Mouse (Mus musculus): Measurements from ENCODE around the gene Nlgn3. TPM values are rescaled to one million over a fixed set of nuclear protein-coding genes. Genes with fewer than 3 reads are reported as not detected.

Gene Nlgn3
- total and polyA plus RNA-seq, 2 experiments from 2014 or later = 0.34 to 0.67 TPM

GRCm38 (mm10) chrX:101263892-101264291 is 35.1 kb upstream of the Nlgn3 start, which contains the start of gene Gm614:
TSS of gene Gm614 (minus strand) at chrX:101263992.
- Histone ChIP-seq H3K27me3 (ENCODE audit: control insufficient read depth, insufficient read depth, low read length) (no peaks in the 10 kb centered on the region), H3K36me3 (replicated peaks; ENCODE audit: control insufficient read depth, insufficient read depth, low read length) (peaks cover 1% of the 10 kb centered on the region; the same call in 1 of the 2 replicates), H3K9me3 (replicated peaks; ENCODE audit: control insufficient read depth, low read length) (no peaks in the 10 kb centered on the region), H3K27ac (ENCODE audit: low read depth) (no peak within 1 kb of the TSS), H3K4me3 (ENCODE audit: low read depth, low read length) (no peak within 1 kb of the TSS), H3K4me1 (ENCODE audit: control insufficient read depth, insufficient read depth) (no peaks in the 10 kb centered on the region; the same call in 1 of the 2 replicates), H3K9ac (replicated peaks; ENCODE audit: low read depth, low read length) (no peak within 1 kb of the TSS), H3K4me2 (ENCODE audit: low read depth, low read length) (no peak within 1 kb of the TSS)
- no peak for DNase-seq (ENCODE audit: low spot score)
- WGBS = 36% methylated on average over 1 of the region's 1 CpGs
- TF ChIP-seq CTCF (IDR thresholded peaks at IDR 0.05; ENCODE audit: low read depth) = no peak
- no peak for TF ChIP-seq EP300 (IDR thresholded peaks at IDR 0.05; ENCODE audit: low read depth)
- ATAC-seq (ENCODE audit: insufficient read depth, low read depth) = no peak

GRCm38 (mm10) chrX:101266631-101267030 is 32.3 kb upstream of the Nlgn3 start:
- TF ChIP-seq CTCF (IDR thresholded peaks at IDR 0.05; ENCODE audit: low read depth) = no peak
- no peak for TF ChIP-seq EP300 (IDR thresholded peaks at IDR 0.05; ENCODE audit: low read depth)
- peak overlapping the region; percentile 47; the same call in 1 of the 2 replicates for H3K4me2 ChIP-seq (ENCODE audit: low read depth, low read length)
- H3K36me3 ChIP-seq (replicated peaks; ENCODE audit: control insufficient read depth, insufficient read depth, low read length) = no peaks in the 10 kb centered on the region
- no peak overlapping the region for H3K27ac ChIP-seq (ENCODE audit: low read depth)
- no peaks in the 10 kb centered on the region for H3K9me3 ChIP-seq (replicated peaks; ENCODE audit: control insufficient read depth, low read length)
- H3K27me3 ChIP-seq (ENCODE audit: control insufficient read depth, insufficient read depth, low read length) = no peaks in the 10 kb centered on the region
- no peak overlapping the region for H3K9ac ChIP-seq (replicated peaks; ENCODE audit: low read depth, low read length)
- DNase-seq (ENCODE audit: low spot score) (no peak), ATAC-seq (ENCODE audit: insufficient read depth, low read depth) (no peak)
- no peak overlapping the region for H3K4me3 ChIP-seq (ENCODE audit: low read depth, low read length)
- WGBS = 89% methylated on average over 6 of the region's 6 CpGs
- H3K4me1 ChIP-seq (ENCODE audit: control insufficient read depth, insufficient read depth) = no peaks in the 10 kb centered on the region; the same call in 1 of the 2 replicates

- Histone ChIP-seq H3K27me3 (ENCODE audit: control insufficient read depth, insufficient read depth, low read length) (no peaks in the 10 kb centered on the region), H3K4me1 (ENCODE audit: control insufficient read depth, insufficient read depth) (no peaks in the 10 kb centered on the region; the same call in 1 of the 2 replicates), H3K9ac (replicated peaks; ENCODE audit: low read depth, low read length) (no peak within 1 kb of the TSS; the same call in 1 of the 2 replicates), H3K4me3 (ENCODE audit: low read depth, low read length) (peak within 1 kb of the TSS; percentile 34), H3K9me3 (replicated peaks; ENCODE audit: control insufficient read depth, low read length) (no peaks in the 10 kb centered on the region), H3K4me2 (ENCODE audit: low read depth, low read length) (peak within 1 kb of the TSS; percentile 47), H3K27ac (ENCODE audit: low read depth) (peak within 1 kb of the TSS; percentile 61; the same call in 1 of the 2 replicates), H3K36me3 (replicated peaks; ENCODE audit: control insufficient read depth, insufficient read depth, low read length) (no peaks in the 10 kb centered on the region)
- WGBS = 62% methylated on average over 5 of the region's 5 CpGs
- TF ChIP-seq EP300 (IDR thresholded peaks at IDR 0.05; ENCODE audit: low read depth) = no peak
- TF ChIP-seq CTCF (IDR thresholded peaks at IDR 0.05; ENCODE audit: low read depth) = no peak
- DNase-seq (ENCODE audit: low spot score) (peak; percentile 8), ATAC-seq (ENCODE audit: insufficient read depth, low read depth) (peak; percentile 51)
Observed at GRCm38 (mm10) chrX:101268025-101268754, 30.8 kb upstream of the Nlgn3 start, which contains the start of gene Il2rg. TSS of gene Il2rg (minus strand) at chrX:101268255.

- Histone ChIP-seq H3K9me3 (replicated peaks; ENCODE audit: control insufficient read depth, low read length) (no peaks in the 10 kb centered on the region), H3K27ac (ENCODE audit: low read depth) (peak within 1 kb of the TSS; percentile 61; the same call in 1 of the 2 replicates), H3K4me2 (ENCODE audit: low read depth, low read length) (peak within 1 kb of the TSS; percentile 47), H3K36me3 (replicated peaks; ENCODE audit: control insufficient read depth, insufficient read depth, low read length) (no peaks in the 10 kb centered on the region), H3K27me3 (ENCODE audit: control insufficient read depth, insufficient read depth, low read length) (no peaks in the 10 kb centered on the region), H3K4me3 (ENCODE audit: low read depth, low read length) (peak within 1 kb of the TSS; percentile 34), H3K9ac (replicated peaks; ENCODE audit: low read depth, low read length) (no peak within 1 kb of the TSS), H3K4me1 (ENCODE audit: control insufficient read depth, insufficient read depth) (no peaks in the 10 kb centered on the region; the same call in 1 of the 2 replicates)
- ATAC-seq (ENCODE audit: insufficient read depth, low read depth) = no peak
- no peak for TF ChIP-seq EP300 (IDR thresholded peaks at IDR 0.05; ENCODE audit: low read depth)
- no peak for TF ChIP-seq CTCF (IDR thresholded peaks at IDR 0.05; ENCODE audit: low read depth)
- DNase-seq (ENCODE audit: low spot score) = no peak
- WGBS = 56% methylated on average over 3 of the region's 3 CpGs
Observed at GRCm38 (mm10) chrX:101268755-101269124, 30.2 kb upstream of the Nlgn3 start, which contains the start of gene Gm20489. TSS of gene Gm20489 (minus strand) at chrX:101269023.

DNA sequence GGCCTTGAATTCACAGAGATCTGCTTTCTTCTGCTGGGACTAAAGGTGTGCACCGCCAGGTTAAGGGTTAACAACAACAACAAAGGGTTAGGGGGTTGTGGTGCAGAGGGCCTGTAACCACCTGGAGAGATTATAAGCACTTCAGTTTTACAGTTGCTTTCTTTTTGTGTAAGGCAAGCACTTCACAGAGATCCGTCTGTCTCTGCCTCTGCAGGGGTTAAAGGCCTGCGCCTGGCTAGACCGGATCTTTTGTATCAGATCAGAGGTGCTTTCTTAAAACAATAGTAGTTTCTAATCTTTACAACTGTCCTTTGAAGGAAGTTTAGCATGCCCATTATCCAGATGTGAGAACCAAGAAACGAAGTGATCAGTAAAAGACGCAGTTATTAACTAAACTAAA is 25.6 kb upstream of the Nlgn3 start:
- DNase-seq (ENCODE audit: low spot score) (no peak), ATAC-seq (ENCODE audit: insufficient read depth, low read depth) (no peak)
- peak overlapping the region; percentile 70 for H3K4me3 ChIP-seq (ENCODE audit: low read depth, low read length)
- peak overlapping the region; percentile 26; the same call in 1 of the 2 replicates for H3K27ac ChIP-seq (ENCODE audit: low read depth)
- H3K36me3 ChIP-seq (replicated peaks; ENCODE audit: control insufficient read depth, insufficient read depth, low read length) = peaks cover 10% of the 10 kb centered on the region
- no peaks in the 10 kb centered on the region; the same call in 1 of the 2 replicates for H3K4me1 ChIP-seq (ENCODE audit: control insufficient read depth, insufficient read depth)
- WGBS = 32% methylated on average over 6 of the region's 6 CpGs
- TF ChIP-seq CTCF (IDR thresholded peaks at IDR 0.05; ENCODE audit: low read depth) = no peak
- TF ChIP-seq EP300 (IDR thresholded peaks at IDR 0.05; ENCODE audit: low read depth) = no peak
- no peaks in the 10 kb centered on the region for H3K27me3 ChIP-seq (ENCODE audit: control insufficient read depth, insufficient read depth, low read length)
- H3K9me3 ChIP-seq (replicated peaks; ENCODE audit: control insufficient read depth, low read length) = no peaks in the 10 kb centered on the region
- peak overlapping the region; percentile 74; the same call in 1 of the 2 replicates for H3K9ac ChIP-seq (replicated peaks; ENCODE audit: low read depth, low read length)
- H3K4me2 ChIP-seq (ENCODE audit: low read depth, low read length) = peak overlapping the region; percentile 66

All from heart, postnatal 0 days (tissue).